Comparison of ENCODE assay signal across 8 mouse cellular contexts in genomic region chr7:96971027-96971996, GRCm38 (mm10). TPM values are rescaled to one million over a fixed set of nuclear protein-coding genes. Genes with fewer than 3 reads are reported as not detected.
DNase-seq lines count a peak whose midpoint lies in the region; ATAC-seq and TF ChIP-seq lines count a peak whose summit lies in the region.

No protein-coding gene starts in this region.

- 0 out of 2 replicates have a peak overlapping the region, but pooled peaks have one; percentile 11 for H3K9ac ChIP-seq in heart, embryonic 12.5 days
- no peak overlapping the region for H3K9ac ChIP-seq in kidney, postnatal 0 days (ENCODE audit: low read depth, low read length)

- no peak for TF ChIP-seq CTCF in kidney, postnatal 0 days (IDR thresholded peaks at IDR 0.05; ENCODE audit: low read depth)

- 61% methylated on average over 21 of the region's 21 CpGs for WGBS in heart, embryonic 12.5 days
- 51% methylated on average over 21 of the region's 21 CpGs for WGBS in kidney, postnatal 0 days

- DNase-seq in heart, adult 9 months (ENCODE audit: low spot score in 2 of 2): no peak
- peak; percentile 39 for DNase-seq in kidney, postnatal 0 days (ENCODE audit: low spot score)
- DNase-seq in lung, postnatal 36 days: peak; percentile 33
- no peak for DNase-seq in adrenal gland, postnatal 36 days
- DNase-seq in embryo, embryonic 10.5 days (ENCODE audit: low spot score): no peak
- DNase-seq in adipocyte (ENCODE audit: low spot score): no peak

- H3K4me2 ChIP-seq in heart, embryonic 12.5 days: peak overlapping the region; percentile 39
- peak overlapping the region; percentile 14; the same call in 1 of the 2 replicates for H3K4me2 ChIP-seq in kidney, postnatal 0 days (ENCODE audit: low read length)

- no peaks in the 10 kb centered on the region for H3K27me3 ChIP-seq in heart, embryonic 12.5 days (replicated peaks)
- H3K27me3 ChIP-seq in kidney, postnatal 0 days (ENCODE audit: insufficient read depth, low read length): no peaks in the 10 kb centered on the region

- H3K4me1 ChIP-seq in heart, embryonic 12.5 days (replicated peaks): peaks cover 16% of the 10 kb centered on the region
- H3K4me1 ChIP-seq in kidney, postnatal 0 days (replicated peaks; ENCODE audit: insufficient read depth, low read length): no peaks in the 10 kb centered on the region

- H3K36me3 ChIP-seq in heart, embryonic 12.5 days: no peaks in the 10 kb centered on the region
- H3K36me3 ChIP-seq in kidney, postnatal 0 days (ENCODE audit: insufficient read depth, low read length): no peaks in the 10 kb centered on the region

- no peaks in the 10 kb centered on the region for H3K9me3 ChIP-seq in heart, embryonic 12.5 days (replicated peaks)
- H3K9me3 ChIP-seq in kidney, postnatal 0 days (replicated peaks; ENCODE audit: low read length): no peaks in the 10 kb centered on the region

- H3K27ac ChIP-seq in heart, embryonic 12.5 days (ENCODE audit: poor library complexity, severe bottlenecking): no peak overlapping the region
- no peak overlapping the region for H3K27ac ChIP-seq in kidney, postnatal 0 days

- no peak for ATAC-seq in heart, embryonic 12.5 days (ENCODE audit: insufficient number of reproducible peaks, low FRiP score)
- peak; percentile 62 for ATAC-seq in common myeloid progenitor, adult 5-6 weeks (replicated peaks; ENCODE audit: low read depth, poor library complexity, severe bottlenecking)
- no peak for ATAC-seq in kidney, postnatal 0 days (replicated peaks; ENCODE audit: low FRiP score, low read depth)

- H3K4me3 ChIP-seq in heart, embryonic 12.5 days: no peak overlapping the region
- H3K4me3 ChIP-seq in kidney, postnatal 0 days (replicated peaks; ENCODE audit: low read depth, low read length): no peak overlapping the region

RNA-seq across cellular contexts. Expression of gene Nars2, which starts 20.0 kb away (rescaled TPM):
- 17.8 and 19.2 TPM in 2 replicates for polyA plus RNA-seq in heart, embryonic 12.5 days (2016; fragmentation: Nextera tagmentation; extraction: Ambion mirVana)
- 9.4 and 17.9 TPM in 2 replicates for total RNA-seq in common myeloid progenitor, adult 5-6 weeks (2017)
- 21.0 and 24.9 TPM in 2 replicates for polyA plus RNA-seq in kidney, postnatal 0 days (2015; fragmentation: Nextera tagmentation; extraction: Ambion mirVana)
- total RNA-seq in adrenal gland, postnatal 36 days (2021): 10 to 100 TPM; 16.6 to 28.0 TPM

Comparison
In these comparisons a context has a peak if more than half of its experiments do, and no peak if none do; other contexts are left out.
1. DNase-seq: peak in kidney, postnatal 0 days (single experiment) and lung, postnatal 36 days (single experiment); none in heart, adult 9 months (0 of 2), adrenal gland, postnatal 36 days (0 of 2), embryo, embryonic 10.5 days (single experiment) and adipocyte (single experiment).